Mouse (Mus musculus): ENCODE data around the gene Il27ra. TPM values are rescaled to one million over a fixed set of nuclear protein-coding genes. Genes with fewer than 3 reads are reported as not detected.
"Not testable (repeated sequence)": the region's sequence is repeated elsewhere in the genome, so short reads cannot be mapped to it uniquely, and the experiment has no call there.

Il27ra gene
- total and polyA plus RNA-seq, 3 experiments: 3.2 to 4.6 (median 3.7) TPM

GRCm38 (mm10) chr8:84008362-84008761, 34.0 kb downstream of the Il27ra start:
- Histone ChIP-seq H3K79me2 (replicated peaks; ENCODE audit: control insufficient read depth, insufficient read depth, low read length) (no peaks in the 10 kb centered on the region), H3K4me3 (no peak overlapping the region), H3K4me1 (ENCODE audit: control insufficient read depth, insufficient read depth, low read length) (peaks cover 6% of the 10 kb centered on the region), H3K36me3 (ENCODE audit: control insufficient read depth, insufficient read depth, low read length) (no peaks in the 10 kb centered on the region), H3K27ac (no peak overlapping the region), H3K27me3 (ENCODE audit: control insufficient read depth, insufficient read depth, low read length) (peaks cover 2% of the 10 kb centered on the region; the same call in 1 of the 2 replicates), H3K9ac (ENCODE audit: low read depth, low read length) (no peak overlapping the region)
- TF ChIP-seq CTCF (IDR thresholded peaks at IDR 0.05) (peak; percentile 45), EP300 (IDR thresholded peaks at IDR 0.05; ENCODE audit: insufficient read depth, low read depth, low read length) (no peak)
- WGBS: 38% methylated on average over 7 of the region's 7 CpGs
- DNase-seq: no peak
- intact Hi-C loops (cut with DNase I): no loop called here

GRCm38 (mm10) chr8:84005502-84005901, 36.9 kb downstream of the Il27ra start:
- H3K36me3 ChIP-seq (ENCODE audit: control insufficient read depth, insufficient read depth, low read length); H3K9ac ChIP-seq (ENCODE audit: low read depth, low read length); DNase-seq; H3K27me3 ChIP-seq (ENCODE audit: control insufficient read depth, insufficient read depth, low read length); H3K4me3 ChIP-seq; H3K4me1 ChIP-seq (ENCODE audit: control insufficient read depth, insufficient read depth, low read length); intact Hi-C loops (cut with DNase I); H3K79me2 ChIP-seq (replicated peaks; ENCODE audit: control insufficient read depth, insufficient read depth, low read length): not testable (repeated sequence)
- H3K27ac ChIP-seq: peak overlapping the region; percentile 87
- 92% methylated on average over 7 of the region's 7 CpGs for WGBS

- intact Hi-C loops (cut with DNase I): no loop called here
- peaks cover 4% of the 10 kb centered on the region for H3K4me1 ChIP-seq (ENCODE audit: control insufficient read depth, insufficient read depth, low read length)
- H3K79me2 ChIP-seq (replicated peaks; ENCODE audit: control insufficient read depth, insufficient read depth, low read length): no peaks in the 10 kb centered on the region
- TF ChIP-seq EP300 (IDR thresholded peaks at IDR 0.05; ENCODE audit: insufficient read depth, low read depth, low read length): peak; percentile 24; the same call in 1 of the 2 replicates
- peak; percentile 76 for TF ChIP-seq POLR2A (IDR thresholded peaks at IDR 0.05; ENCODE audit: insufficient read depth, low read depth, low read length)
- TF ChIP-seq CTCF (IDR thresholded peaks at IDR 0.05): no peak
- peak overlapping the region; percentile 87 for H3K27ac ChIP-seq
- peak overlapping the region; percentile 63 for H3K4me3 ChIP-seq
- no peaks in the 10 kb centered on the region for H3K27me3 ChIP-seq (ENCODE audit: control insufficient read depth, insufficient read depth, low read length)
- H3K36me3 ChIP-seq (ENCODE audit: control insufficient read depth, insufficient read depth, low read length): no peaks in the 10 kb centered on the region
- under 1% methylated on average over 30 of the region's 30 CpGs for WGBS
- peak overlapping the region; percentile 84 for H3K9ac ChIP-seq (ENCODE audit: low read depth, low read length)
- peak; percentile 96 for DNase-seq
Measured at GRCm38 (mm10) chr8:84004533-84005201, 37.7 kb downstream of the Il27ra start.

- WGBS: 65% methylated on average over 6 of the region's 6 CpGs
- peak overlapping the region; percentile 87; the same call in 1 of the 2 replicates for H3K27ac ChIP-seq
Measured at GRCm38 (mm10) chr8:84003612-84004246, 38.7 kb downstream of the Il27ra start.

GRCm38 (mm10) chr8:84002957-84003611, 39.3 kb downstream of the Il27ra start:
- Histone ChIP-seq H3K4me3 (no peak overlapping the region), H3K27ac (no peak overlapping the region), H3K27me3 (ENCODE audit: control insufficient read depth, insufficient read depth, low read length) (no peaks in the 10 kb centered on the region), H3K9ac (ENCODE audit: low read depth, low read length) (no peak overlapping the region), H3K4me1 (ENCODE audit: control insufficient read depth, insufficient read depth, low read length) (peaks cover 7% of the 10 kb centered on the region), H3K36me3 (ENCODE audit: control insufficient read depth, insufficient read depth, low read length) (no peaks in the 10 kb centered on the region), H3K79me2 (replicated peaks; ENCODE audit: control insufficient read depth, insufficient read depth, low read length) (no peaks in the 10 kb centered on the region)
- TF ChIP-seq CTCF (IDR thresholded peaks at IDR 0.05) (no peak), POLR2A (IDR thresholded peaks at IDR 0.05; ENCODE audit: insufficient read depth, low read depth, low read length) (no peak), EP300 (IDR thresholded peaks at IDR 0.05; ENCODE audit: insufficient read depth, low read depth, low read length) (no peak)
- intact Hi-C loops (cut with DNase I): no loop called here
- DNase-seq: no peak
- WGBS: 67% methylated on average over 12 of the region's 12 CpGs

More at GRCm38 (mm10) chr8:84003612-84004246, 38.7 kb downstream of the Il27ra start:
- Histone ChIP-seq H3K4me1 (ENCODE audit: control insufficient read depth, insufficient read depth, low read length) (peaks cover 5% of the 10 kb centered on the region), H3K27me3 (ENCODE audit: control insufficient read depth, insufficient read depth, low read length) (no peaks in the 10 kb centered on the region), H3K9ac (ENCODE audit: low read depth, low read length) (no peak overlapping the region), H3K4me3 (peak overlapping the region; percentile 63), H3K36me3 (ENCODE audit: control insufficient read depth, insufficient read depth, low read length) (no peaks in the 10 kb centered on the region), H3K79me2 (replicated peaks; ENCODE audit: control insufficient read depth, insufficient read depth, low read length) (no peaks in the 10 kb centered on the region)
- DNase-seq: no peak
- TF ChIP-seq EP300 (IDR thresholded peaks at IDR 0.05; ENCODE audit: insufficient read depth, low read depth, low read length): no peak
- no peak for TF ChIP-seq POLR2A (IDR thresholded peaks at IDR 0.05; ENCODE audit: insufficient read depth, low read depth, low read length)
- no peak for TF ChIP-seq CTCF (IDR thresholded peaks at IDR 0.05)
- intact Hi-C loops (cut with DNase I): no loop called here

Measured in heart, adult 2 months (tissue).